Mouse (Mus musculus): ENCODE data around the gene Nkx3-2.

Nkx3-2 gene

GRCm38 (mm10) chr5:41762141-41762946, 2.0 kb downstream of the Nkx3-2 start:
- DNase-seq (ENCODE audit: low read depth, low spot score): no peak

- no peak for DNase-seq (ENCODE audit: low read depth, low spot score)
These were observed 2.7 kb downstream of the Nkx3-2 start for GRCm38 (mm10) chr5:41761509-41762140.

GRCm38 (mm10) chr5:41760831-41761508, 3.3 kb downstream of the Nkx3-2 start:
- DNase-seq (ENCODE audit: low read depth, low spot score): no peak

GRCm38 (mm10) chr5:41760071-41760470, 4.2 kb downstream of the Nkx3-2 start:
- DNase-seq (ENCODE audit: low read depth, low spot score): no peak

GRCm38 (mm10) chr5:41758671-41759639, 5.3 kb downstream of the Nkx3-2 start:
- no peak for DNase-seq (ENCODE audit: low read depth, low spot score)

- DNase-seq (ENCODE audit: low read depth, low spot score): no peak
These were observed 7.0 kb downstream of the Nkx3-2 start for GRCm38 (mm10) chr5:41757338-41757737.

- no peak for DNase-seq (ENCODE audit: low read depth, low spot score)
These were observed 7.9 kb downstream of the Nkx3-2 start for GRCm38 (mm10) chr5:41756396-41756795.

- no peak for DNase-seq (ENCODE audit: low read depth, low spot score)
These were observed 8.8 kb downstream of the Nkx3-2 start for GRCm38 (mm10) chr5:41755373-41755960.

- no peak for DNase-seq (ENCODE audit: low read depth, low spot score)
These were observed 9.5 kb downstream of the Nkx3-2 start for GRCm38 (mm10) chr5:41754836-41755235.

- no peak for DNase-seq (ENCODE audit: low read depth, low spot score)
These were observed 10.0 kb downstream of the Nkx3-2 start for GRCm38 (mm10) chr5:41754226-41754775.

GRCm38 (mm10) chr5:41752721-41753120, 11.6 kb downstream of the Nkx3-2 start:
- DNase-seq (ENCODE audit: low read depth, low spot score): no peak

- DNase-seq (ENCODE audit: low read depth, low spot score): no peak
These were observed 19.2 kb downstream of the Nkx3-2 start for GRCm38 (mm10) chr5:41744898-41745780.

GRCm38 (mm10) chr5:41744234-41744633, 20.1 kb downstream of the Nkx3-2 start:
- DNase-seq (ENCODE audit: low read depth, low spot score): no peak

GRCm38 (mm10) chr5:41738817-41739216, 25.5 kb downstream of the Nkx3-2 start:
- DNase-seq (ENCODE audit: low read depth, low spot score): no peak

GRCm38 (mm10) chr5:41737039-41737438, 27.3 kb downstream of the Nkx3-2 start:
- DNase-seq (ENCODE audit: low read depth, low spot score): no peak

GRCm38 (mm10) chr5:41727017-41727416, 37.3 kb downstream of the Nkx3-2 start:
- DNase-seq (ENCODE audit: low read depth, low spot score): no peak

GRCm38 (mm10) chr5:41725573-41725972, 38.7 kb downstream of the Nkx3-2 start:
- no peak for DNase-seq (ENCODE audit: low read depth, low spot score)

Data from skeletal muscle tissue, adult 2 months (tissue).